Mouse (Mus musculus) hindbrain, postnatal 0 days (tissue): ENCODE results near the gene 2210016F16Rik. TPM values are rescaled to one million over a fixed set of nuclear protein-coding genes. Genes with fewer than 3 reads are reported as not detected.

Experiments used
- ATAC-seq: fragments of 200-750 bp; cut with Nextera tagmentation; 2 replicates; pipeline ENCODE4 v1.8.0; 2017; ENCODE audit warnings: mild to moderate bottlenecking, moderate TSS enrichment, moderate library complexity
- DNase-seq: peaks from one replicate; pipeline ENCODE4 v3.0.0-alpha.2; 2015; ENCODE audit warnings: low spot score
- H3K27ac ChIP-seq: fragments of 300-500 bp; sonication (generic); 2 replicates; pipeline ENCODE4 v1.5.1; 2014; ENCODE audit warnings: mild to moderate bottlenecking
- H3K27me3 ChIP-seq: fragments of 300-500 bp; sonication (generic); 2 replicates; pipeline ENCODE4 v1.6.1; 2014; ENCODE audit warnings: low read length, mixed read lengths; ENCODE audit not compliant: insufficient read depth
- H3K36me3 ChIP-seq: fragments of 300-500 bp; sonication (generic); 2 replicates; pipeline ENCODE4 v1.6.1; 2014; ENCODE audit warnings: low read length, mixed read lengths; ENCODE audit not compliant: insufficient read depth
- H3K4me1 ChIP-seq: fragments of 300-500 bp; sonication (generic); 2 replicates; pipeline ENCODE4 v1.6.1; 2014; ENCODE audit warnings: antibody characterized with exemption, low read length, mixed read lengths; ENCODE audit not compliant: insufficient read depth
- H3K4me2 ChIP-seq: fragments of 300-500 bp; sonication (generic); 2 replicates; pipeline ENCODE4 v1.6.1; 2014; ENCODE audit warnings: low read depth, mild to moderate bottlenecking, low read length, moderate library complexity, mixed read lengths
- H3K4me3 ChIP-seq: fragments of 300-500 bp; sonication (generic); 2 replicates; pipeline ENCODE4 v1.5.1; 2014; ENCODE audit warnings: low read length
- H3K9ac ChIP-seq: fragments of 300-500 bp; sonication (generic); replicated peaks from 2 replicates; pipeline ENCODE4 v1.6.1; 2014; ENCODE audit warnings: mild to moderate bottlenecking, low read length, moderate library complexity, mixed read lengths
- H3K9me3 ChIP-seq: fragments of 300-500 bp; sonication (generic); 2 replicates; pipeline ENCODE4 v1.6.1; 2016; ENCODE audit warnings: low read length, mixed read lengths
- CTCF ChIP-seq: IDR thresholded peaks from 2 replicates; pipeline ENCODE4 v1.5.1; 2016; ENCODE audit warnings: antibody characterized with exemption, control low read depth, low read depth
- WGBS: fragments of 180-500 bp; shearing (Covaris S2); extraction: QIAGEN DNeasy Blood & Tissue Kit; methylation state at CpG from one replicate; pipeline ENCODE4 v1.1.7; 2014; 5-methylcytosine and 5-hydroxymethylcytosine counted together
- polyA plus RNA-seq: library from polyadenylated mRNA; unstranded; fragments of >200 nt; fragmentation: Nextera tagmentation; extraction: Ambion mirVana; gene quantifications from 2 replicates; pipeline ENCODE4 v1.2.1, GENCODE M21; 2015
- total RNA-seq: library from RNA; depleted of rRNA; stranded (reverse); fragments of >200 nt; gene quantifications from 2 replicates; pipeline ENCODE4 v1.2.3, GENCODE M21; 2014; rRNA removed

The 2210016F16Rik gene
- 13.9 and 17.9 TPM in 2 replicates for total RNA-seq
- 19.8 and 20.3 TPM in 2 replicates for polyA plus RNA-seq

DNA sequence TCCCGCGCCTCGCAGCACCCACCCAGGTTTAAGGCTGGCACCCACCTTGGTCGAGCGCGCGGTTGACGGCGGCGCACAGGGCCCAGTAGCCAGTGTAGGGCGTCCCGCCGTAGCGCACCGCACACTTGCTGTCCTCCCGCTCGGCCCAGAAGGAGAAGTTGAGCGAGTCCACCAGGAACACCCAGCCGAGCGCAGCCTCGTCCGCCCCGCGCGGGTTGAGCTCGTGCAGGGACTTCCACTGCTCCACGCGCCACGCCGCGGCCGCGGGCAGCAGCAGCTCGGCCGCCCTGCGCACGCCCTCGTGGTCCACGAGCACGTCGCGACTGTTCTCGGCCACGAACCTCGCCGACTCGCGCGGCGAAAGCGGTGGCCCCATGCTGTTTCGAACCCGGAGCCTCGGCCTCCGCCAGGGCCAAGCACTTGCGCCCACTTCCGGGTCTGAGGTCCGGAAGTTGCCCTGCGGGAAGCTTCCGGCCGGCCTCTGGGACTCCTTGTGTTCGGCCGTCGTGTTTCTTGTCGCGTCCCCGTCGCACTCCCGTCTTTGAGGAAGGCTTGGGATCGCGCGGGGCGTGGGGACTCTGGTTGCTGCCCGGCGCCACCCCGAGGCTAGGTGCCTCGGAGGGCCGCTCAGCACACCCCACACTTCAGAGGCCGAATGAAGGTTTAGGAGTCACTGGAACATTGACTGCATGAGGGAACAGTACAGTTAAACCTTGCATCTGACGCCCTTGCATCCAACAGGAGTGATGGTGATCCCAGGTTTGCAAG, at the start of gene 2210016F16Rik:
Gene 2210016F16Rik (minus strand): TSS at position 447 of the 768 bp plus-strand sequence.
- Histone ChIP-seq H3K9me3 (no peaks in the 10 kb centered on the region), H3K9ac (peak within 1 kb of the TSS; percentile 73), H3K4me2 (peak within 1 kb of the TSS; percentile 87), H3K4me3 (peak within 1 kb of the TSS; percentile 63), H3K36me3 (peaks cover 19% of the 10 kb centered on the region), H3K27ac (peak within 1 kb of the TSS; percentile 62), H3K27me3 (no peaks in the 10 kb centered on the region), H3K4me1 (no peaks in the 10 kb centered on the region; the same call in 1 of the 2 replicates)
- peak; percentile 18; the same call in 1 of the 2 replicates for TF ChIP-seq CTCF
- ATAC-seq (peak; percentile 80), DNase-seq (peak; percentile 77)
- 3% methylated on average over 80 of the region's 80 CpGs for WGBS

- ATAC-seq (no peak), DNase-seq (no peak)
- no peak overlapping the region for H3K4me2 ChIP-seq
- no peak overlapping the region for H3K27ac ChIP-seq
- H3K9ac ChIP-seq, result no peak overlapping the region
- 65% methylated on average over 10 of the region's 10 CpGs for WGBS
- no peaks in the 10 kb centered on the region for H3K4me1 ChIP-seq
- no peak overlapping the region for H3K4me3 ChIP-seq
- TF ChIP-seq CTCF, result no peak
- no peaks in the 10 kb centered on the region for H3K9me3 ChIP-seq
- H3K27me3 ChIP-seq, result no peaks in the 10 kb centered on the region
- no peaks in the 10 kb centered on the region for H3K36me3 ChIP-seq
These were observed 38.1 kb upstream of the 2210016F16Rik start for GRCm38 (mm10) chr13:58423061-58423660.

- Histone ChIP-seq H3K27ac (no peak overlapping the region), H3K4me3 (no peak overlapping the region), H3K36me3 (no peaks in the 10 kb centered on the region), H3K27me3 (no peaks in the 10 kb centered on the region), H3K4me1 (no peaks in the 10 kb centered on the region), H3K4me2 (no peak overlapping the region), H3K9ac (no peak overlapping the region), H3K9me3 (no peaks in the 10 kb centered on the region)
- WGBS, result 91% methylated on average over 4 of the region's 4 CpGs
- ATAC-seq (no peak), DNase-seq (no peak)
- TF ChIP-seq CTCF, result no peak
These were observed 37.2 kb upstream of the 2210016F16Rik start for GRCm38 (mm10) chr13:58422242-58422641.

DNA sequence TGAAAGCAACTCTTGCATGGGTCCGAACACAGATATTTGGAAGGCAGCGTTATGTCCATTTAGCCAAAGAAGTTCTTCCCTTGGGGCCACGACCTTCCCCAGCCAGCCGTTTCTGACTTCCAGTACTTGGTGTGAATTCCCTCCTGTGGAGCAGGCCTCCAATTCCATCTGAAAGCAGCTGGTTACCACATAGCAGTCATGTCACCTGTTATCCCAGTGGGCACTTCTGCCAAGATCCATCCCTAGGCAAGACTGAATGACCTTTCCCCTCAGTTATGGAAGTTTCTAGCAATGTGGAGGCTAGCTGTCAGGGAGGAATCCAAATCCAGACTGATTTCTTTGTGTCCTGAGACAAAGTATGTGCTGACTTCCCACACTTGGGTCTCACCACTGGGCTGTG, 36.0 kb upstream of the 2210016F16Rik start:
- no peak for TF ChIP-seq CTCF
- 72% methylated on average over 4 of the region's 4 CpGs for WGBS
- no peaks in the 10 kb centered on the region for H3K36me3 ChIP-seq
- H3K27me3 ChIP-seq, result no peaks in the 10 kb centered on the region
- H3K4me2 ChIP-seq, result no peak overlapping the region
- ATAC-seq, result no peak
- DNase-seq, result no peak
- no peaks in the 10 kb centered on the region for H3K9me3 ChIP-seq
- no peak overlapping the region for H3K4me3 ChIP-seq
- no peak overlapping the region for H3K27ac ChIP-seq
- no peaks in the 10 kb centered on the region for H3K4me1 ChIP-seq
- no peak overlapping the region for H3K9ac ChIP-seq

DNA sequence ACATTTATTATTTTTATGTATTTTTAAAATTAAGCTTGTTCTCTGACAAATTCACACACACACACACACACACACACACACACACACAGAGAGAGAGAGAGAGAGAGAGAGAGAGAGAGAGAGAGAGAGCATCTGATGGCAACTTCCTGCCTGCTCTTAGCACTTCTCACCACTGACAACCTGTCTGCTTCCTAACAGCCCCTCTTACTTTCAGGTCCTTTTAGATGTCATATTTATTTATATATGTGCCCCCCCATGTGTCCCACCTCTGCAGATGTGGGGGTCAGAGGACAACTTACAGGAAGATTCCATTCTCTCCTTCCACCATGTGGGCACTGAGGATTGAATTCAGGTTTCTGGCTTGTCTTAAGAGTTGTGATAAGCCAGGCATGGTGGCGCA, 34.2 kb upstream of the 2210016F16Rik start:
- H3K27me3 ChIP-seq, result no peaks in the 10 kb centered on the region
- H3K4me3 ChIP-seq, result no peak overlapping the region
- DNase-seq (no peak), ATAC-seq (no peak)
- no peak overlapping the region for H3K4me2 ChIP-seq
- H3K9ac ChIP-seq, result no peak overlapping the region
- H3K36me3 ChIP-seq, result no peaks in the 10 kb centered on the region
- no peaks in the 10 kb centered on the region for H3K4me1 ChIP-seq
- TF ChIP-seq CTCF, result no peak
- no peaks in the 10 kb centered on the region for H3K9me3 ChIP-seq
- 97% methylated on average over 1 of the region's 1 CpGs for WGBS
- no peak overlapping the region for H3K27ac ChIP-seq

DNA sequence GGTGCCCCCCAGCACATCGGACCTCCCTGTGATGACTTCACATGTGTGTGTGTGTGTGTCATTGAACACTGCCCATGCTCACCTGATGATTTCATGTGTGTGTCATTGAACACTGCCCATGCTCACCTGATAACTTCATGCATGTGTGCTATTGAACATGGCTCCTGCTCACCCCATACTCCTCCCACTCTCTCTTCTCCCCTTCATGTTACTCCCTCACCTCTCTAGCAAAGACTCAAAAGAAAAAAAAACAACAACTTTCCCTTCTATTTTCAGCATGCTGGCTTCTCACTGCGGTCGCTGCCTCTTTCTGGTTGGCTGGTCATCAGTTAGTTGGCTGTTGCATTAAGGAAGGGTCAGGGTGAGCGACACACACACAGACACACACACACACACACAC, 33.6 kb upstream of the 2210016F16Rik start:
- H3K4me3 ChIP-seq, result no peak overlapping the region
- ATAC-seq (no peak), DNase-seq (no peak)
- 64% methylated on average over 4 of the region's 4 CpGs for WGBS
- H3K9me3 ChIP-seq, result no peaks in the 10 kb centered on the region
- no peaks in the 10 kb centered on the region for H3K27me3 ChIP-seq
- no peak overlapping the region for H3K27ac ChIP-seq
- no peak overlapping the region for H3K4me2 ChIP-seq
- no peaks in the 10 kb centered on the region for H3K36me3 ChIP-seq
- H3K4me1 ChIP-seq, result no peaks in the 10 kb centered on the region
- H3K9ac ChIP-seq, result no peak overlapping the region
- TF ChIP-seq CTCF, result no peak

DNA sequence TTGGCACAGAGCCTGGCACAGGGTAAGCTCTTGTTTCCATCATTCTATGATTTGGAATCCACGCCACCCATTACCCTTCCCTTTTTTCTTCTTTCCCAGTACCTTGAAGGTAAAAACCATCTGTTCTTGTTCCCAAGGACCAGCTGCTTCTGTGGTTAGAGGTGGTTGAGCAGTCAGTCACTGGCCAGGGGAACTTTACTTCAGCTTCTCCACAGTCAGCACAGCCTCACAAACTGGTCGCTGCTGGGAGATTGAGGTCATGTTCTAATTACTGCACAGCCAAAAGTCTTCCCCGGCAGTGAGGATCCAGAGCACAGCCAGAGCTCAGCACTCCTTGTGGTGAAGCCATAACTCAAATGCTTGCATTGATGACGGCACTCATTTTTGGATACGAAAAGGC, 30.8 kb upstream of the 2210016F16Rik start:
- WGBS, result 71% methylated on average over 5 of the region's 5 CpGs

More for the DNA sequence above, 30.8 kb upstream of the 2210016F16Rik start:
- Histone ChIP-seq H3K4me3 (no peak overlapping the region), H3K4me1 (no peaks in the 10 kb centered on the region), H3K9me3 (no peaks in the 10 kb centered on the region), H3K9ac (no peak overlapping the region), H3K27me3 (no peaks in the 10 kb centered on the region), H3K36me3 (0 out of 2 replicates have a peak, but pooled peaks cover 4% of the 10 kb centered on the region), H3K4me2 (no peak overlapping the region), H3K27ac (no peak overlapping the region)
- DNase-seq (no peak), ATAC-seq (no peak)
- TF ChIP-seq CTCF, result no peak
